Mouse (Mus musculus): ENCODE measurements around the gene Mapk10.
A peak's percentile ranks its signal among the peaks of the same experiment; 100 is the strongest.

Gene Mapk10

DNA sequence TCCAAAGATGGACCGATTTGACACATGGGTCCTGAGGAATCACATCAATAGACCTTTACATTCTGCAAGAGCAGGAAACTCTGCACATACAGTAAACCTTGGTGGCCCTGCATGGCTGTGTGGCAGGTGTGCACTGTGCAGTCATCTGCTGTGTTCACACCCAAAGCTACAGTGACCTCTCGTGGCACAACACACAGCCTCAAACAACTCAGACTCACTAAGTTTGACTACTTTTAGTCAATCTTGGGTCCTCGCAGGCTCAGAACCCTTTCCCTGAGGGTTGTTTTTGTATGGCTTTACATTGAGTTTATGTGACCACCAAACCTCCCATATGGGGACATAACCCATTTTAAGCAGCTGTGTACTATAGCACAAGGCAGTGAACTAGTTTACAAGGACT, 47.1 kb downstream of the Mapk10 start:
- DNase-seq (ENCODE audit: low spot score): no peak

DNA sequence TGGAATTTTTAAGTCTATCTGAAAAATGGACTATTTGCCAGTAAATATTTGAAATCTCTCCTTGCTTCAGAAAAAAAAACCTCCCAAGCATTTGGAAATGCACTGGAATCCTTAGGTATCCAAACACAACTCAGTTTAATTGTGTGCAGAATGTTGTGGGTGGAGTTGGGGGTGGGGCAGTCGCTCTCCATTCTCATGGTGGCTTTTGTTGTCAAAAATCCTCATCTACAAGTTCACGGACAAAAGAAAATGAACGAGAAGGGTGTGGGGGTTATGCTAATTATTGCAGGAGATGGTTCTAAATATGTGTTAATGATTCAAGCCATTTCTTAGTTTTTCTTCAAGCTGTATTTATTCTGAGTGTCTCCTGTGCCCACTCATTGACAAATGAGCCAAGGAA, 49.6 kb downstream of the Mapk10 start:
- peak; percentile 44 for DNase-seq (ENCODE audit: low spot score)

DNA sequence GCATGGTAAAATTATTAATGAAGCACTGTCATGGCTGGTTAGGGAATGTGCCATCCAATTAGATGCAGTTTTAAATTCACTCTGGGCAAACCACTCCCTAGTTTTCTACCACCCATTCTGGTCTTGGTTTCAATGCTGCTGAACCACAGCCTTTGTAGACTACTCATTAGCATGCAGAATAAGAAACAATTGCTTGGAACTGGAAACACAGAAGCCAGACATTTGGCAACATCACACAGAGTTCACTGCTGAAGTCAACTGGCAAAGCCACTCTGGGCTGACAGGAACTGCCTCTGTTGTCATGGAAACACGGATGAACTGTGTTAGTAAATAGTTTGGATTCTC, 50.0 kb downstream of the Mapk10 start:
- DNase-seq (ENCODE audit: low spot score): peak; percentile 67

DNA sequence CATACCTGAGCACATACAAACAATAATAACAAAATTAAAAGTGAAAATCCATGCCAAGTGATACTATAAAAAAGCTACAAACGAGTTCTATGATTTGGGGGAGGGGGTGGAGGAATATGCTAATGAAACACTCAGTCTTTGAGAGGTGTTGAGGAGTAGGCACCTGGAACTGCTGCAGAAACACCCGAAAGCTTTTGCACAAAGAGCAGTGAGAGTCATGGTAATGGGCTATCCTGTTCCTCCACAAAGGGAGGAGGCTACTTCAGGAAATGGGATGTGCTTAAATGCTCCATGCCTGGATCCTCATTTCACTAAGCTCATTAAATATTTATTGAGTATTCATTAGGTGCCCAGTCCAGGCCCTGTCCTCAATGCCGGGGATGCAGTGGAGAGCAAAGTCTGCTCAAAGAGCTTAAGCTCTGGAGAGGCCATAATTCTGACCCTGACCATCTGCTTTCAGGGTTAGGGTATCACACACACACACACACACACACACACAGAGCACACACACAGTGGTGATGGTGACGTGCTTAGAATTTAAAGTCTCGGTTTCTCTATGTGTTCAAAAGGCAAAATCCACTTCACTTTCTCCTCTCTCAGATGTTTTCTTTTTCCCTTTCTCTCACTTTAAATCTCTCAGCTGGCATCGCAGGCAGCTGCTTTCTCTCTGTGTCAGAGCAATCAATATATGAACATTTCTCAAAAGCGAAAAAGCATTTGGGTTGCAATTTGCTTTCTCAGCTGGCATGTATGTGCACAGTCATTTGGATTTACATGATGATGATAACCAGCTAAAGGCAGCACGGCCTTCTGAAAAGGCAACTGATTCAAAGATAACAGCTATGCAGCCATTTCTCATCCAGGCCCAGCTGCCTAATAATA, 50.6 kb downstream of the Mapk10 start:
- DNase-seq (ENCODE audit: low spot score): peak; percentile 63

DNA sequence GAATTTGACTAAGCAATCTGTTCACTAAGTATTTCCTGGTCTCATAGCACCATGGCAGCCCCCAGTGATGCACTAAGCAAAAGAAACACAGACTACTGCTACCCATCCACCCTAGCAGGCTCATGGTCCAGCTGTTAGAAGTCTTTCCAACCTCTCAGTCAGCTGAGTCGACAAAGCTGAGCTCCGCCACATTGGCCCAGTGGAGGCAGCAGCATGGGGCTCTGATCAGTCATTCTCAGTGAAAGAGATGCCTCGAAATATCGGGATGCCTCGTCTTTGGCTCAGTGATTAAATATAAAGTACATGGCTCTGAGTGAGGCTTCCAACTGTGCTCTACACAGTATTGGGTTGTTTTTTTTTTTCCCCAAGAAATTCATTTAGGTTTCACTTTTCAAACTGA, 70.2 kb downstream of the Mapk10 start:
- no peak for DNase-seq (ENCODE audit: low spot score)

DNA sequence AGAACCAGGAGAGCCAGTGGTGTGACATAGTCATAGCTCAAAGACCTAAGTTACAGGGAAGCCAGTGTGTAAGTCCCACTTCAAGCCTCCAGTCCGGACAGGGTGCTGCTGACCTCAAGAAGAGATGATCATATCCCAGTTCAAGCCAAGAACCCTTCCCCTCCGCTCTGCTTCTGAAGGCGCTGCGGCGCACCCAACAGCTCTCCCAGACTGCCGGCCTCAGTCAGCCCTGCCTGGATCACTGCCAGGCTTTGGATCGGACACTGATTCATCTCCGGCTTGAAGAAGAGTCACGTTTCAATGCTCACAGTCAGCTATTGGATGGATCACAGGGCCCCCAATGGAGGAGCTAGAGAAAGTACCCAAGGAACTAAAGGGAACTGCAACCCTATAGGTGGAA, 76.3 kb downstream of the Mapk10 start:
- DNase-seq (ENCODE audit: low spot score): no peak

DNA sequence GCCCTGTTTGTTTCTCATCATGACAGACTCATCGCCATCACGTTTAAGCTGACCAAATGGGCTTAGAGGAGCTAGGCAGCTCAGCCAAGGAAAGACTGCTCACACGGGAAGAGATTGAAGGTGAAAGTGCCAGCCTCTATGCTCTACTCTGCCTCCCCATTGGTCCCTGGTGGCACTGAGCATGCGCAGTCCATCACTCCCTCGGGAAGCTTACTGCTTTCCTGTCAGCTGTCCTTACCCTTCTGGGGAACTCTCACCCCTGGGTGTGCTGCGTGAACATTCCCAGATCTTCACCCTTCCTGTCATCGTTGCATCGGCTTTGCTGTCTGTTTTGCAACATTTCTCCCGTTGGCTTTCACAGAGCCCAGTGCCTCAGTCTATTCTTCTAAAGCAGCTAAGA, 77.5 kb downstream of the Mapk10 start:
- DNase-seq (ENCODE audit: low spot score): no peak

DNA sequence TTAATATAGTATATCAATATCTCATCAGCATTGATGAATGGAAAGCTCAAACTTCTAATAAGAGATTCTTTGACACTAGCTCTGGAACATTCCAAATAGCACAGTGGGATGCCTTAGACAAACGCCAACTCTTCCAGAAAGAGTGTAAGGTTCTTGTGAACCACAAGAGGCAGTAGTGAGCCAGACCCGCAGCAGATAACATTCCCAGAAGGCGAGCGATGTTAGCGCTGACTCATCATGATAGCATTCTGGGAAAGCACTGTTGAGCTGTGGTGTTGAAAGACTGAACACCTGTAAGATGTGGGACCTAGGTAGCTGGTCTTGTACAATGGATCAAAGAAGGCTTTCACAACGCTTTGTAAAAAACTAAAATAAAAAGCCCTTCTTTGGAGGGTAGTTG, 78.3 kb downstream of the Mapk10 start:
- DNase-seq (ENCODE audit: low spot score): peak; percentile 23

DNA sequence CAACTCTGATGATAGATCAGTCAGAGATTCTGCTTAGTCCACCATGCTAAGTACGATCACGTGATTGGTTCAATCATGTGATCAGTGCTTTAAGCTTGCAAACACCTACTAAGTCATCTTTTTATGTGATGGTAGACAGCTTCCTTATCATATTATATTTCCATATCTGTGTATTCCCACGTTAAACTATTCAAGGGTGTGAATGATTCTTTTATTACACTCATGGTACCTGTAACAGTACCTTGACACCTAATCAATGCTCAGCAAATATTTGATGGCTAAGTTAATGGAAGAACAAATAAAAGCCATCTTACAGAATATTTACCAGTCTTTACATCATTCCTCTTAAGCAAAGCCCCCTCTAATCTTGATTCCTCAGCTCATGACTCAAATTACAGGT, 91.5 kb downstream of the Mapk10 start:
- no peak for DNase-seq (ENCODE audit: low spot score)

DNA sequence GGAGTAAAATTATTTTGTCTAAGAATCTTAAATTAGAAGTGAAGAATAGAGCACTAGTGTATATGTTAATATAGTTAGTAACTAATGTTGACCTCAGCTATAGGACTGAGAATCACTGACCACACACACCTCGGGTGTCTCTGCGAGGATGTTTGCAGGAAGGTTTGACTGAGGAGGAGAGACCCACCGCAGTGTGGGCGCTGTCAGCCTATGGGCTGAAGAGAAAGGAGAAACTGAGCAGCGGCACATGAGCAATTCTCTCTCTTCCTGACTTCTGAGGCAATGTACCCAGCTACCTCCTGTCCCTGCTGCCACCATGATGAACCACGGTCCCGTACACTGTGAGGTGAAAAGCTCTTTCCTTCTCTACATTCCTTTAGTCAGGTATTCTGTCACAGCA, 95.6 kb downstream of the Mapk10 start:
- DNase-seq (ENCODE audit: low spot score): no peak

DNA sequence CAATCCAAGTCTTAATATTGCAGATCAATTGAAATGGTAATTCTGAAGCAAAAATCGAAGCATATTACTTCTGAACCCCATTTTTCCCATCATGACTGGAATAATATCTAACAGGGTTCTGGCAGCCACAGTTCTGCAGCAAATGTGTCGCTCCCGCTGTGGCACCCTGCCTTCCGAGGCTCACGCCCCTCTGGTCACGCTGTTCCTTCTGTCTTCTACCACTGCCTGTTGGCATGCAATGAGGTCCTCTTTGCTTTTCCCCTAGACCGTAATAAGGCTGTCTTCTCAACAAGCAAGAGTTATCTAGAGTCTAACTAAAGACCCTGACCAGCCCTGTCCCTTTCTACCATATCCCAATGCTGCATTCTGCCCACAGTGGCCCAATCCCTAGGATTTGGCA, 98.7 kb downstream of the Mapk10 start:
- no peak for DNase-seq (ENCODE audit: low spot score)

DNA sequence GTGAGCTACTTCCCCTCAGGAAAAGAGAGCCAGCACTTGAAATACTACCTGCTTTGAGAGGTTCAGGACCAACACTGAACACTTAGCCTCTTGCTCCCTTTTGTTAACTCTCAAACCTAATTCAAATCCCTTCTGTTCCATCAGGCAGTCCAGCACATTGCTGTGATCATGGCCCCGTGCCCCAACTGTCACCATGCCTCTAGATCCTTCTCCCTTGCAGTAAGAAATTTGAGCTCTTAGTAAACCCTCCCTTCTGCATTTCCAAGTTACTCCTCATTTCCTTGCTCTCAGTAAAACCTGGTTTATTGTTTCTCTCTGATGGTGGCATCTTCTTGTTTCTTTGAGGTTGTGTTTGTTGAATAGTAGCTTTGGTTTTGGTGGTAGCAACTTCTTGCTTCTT, 101.7 kb downstream of the Mapk10 start:
- no peak for DNase-seq (ENCODE audit: low spot score)

DNA sequence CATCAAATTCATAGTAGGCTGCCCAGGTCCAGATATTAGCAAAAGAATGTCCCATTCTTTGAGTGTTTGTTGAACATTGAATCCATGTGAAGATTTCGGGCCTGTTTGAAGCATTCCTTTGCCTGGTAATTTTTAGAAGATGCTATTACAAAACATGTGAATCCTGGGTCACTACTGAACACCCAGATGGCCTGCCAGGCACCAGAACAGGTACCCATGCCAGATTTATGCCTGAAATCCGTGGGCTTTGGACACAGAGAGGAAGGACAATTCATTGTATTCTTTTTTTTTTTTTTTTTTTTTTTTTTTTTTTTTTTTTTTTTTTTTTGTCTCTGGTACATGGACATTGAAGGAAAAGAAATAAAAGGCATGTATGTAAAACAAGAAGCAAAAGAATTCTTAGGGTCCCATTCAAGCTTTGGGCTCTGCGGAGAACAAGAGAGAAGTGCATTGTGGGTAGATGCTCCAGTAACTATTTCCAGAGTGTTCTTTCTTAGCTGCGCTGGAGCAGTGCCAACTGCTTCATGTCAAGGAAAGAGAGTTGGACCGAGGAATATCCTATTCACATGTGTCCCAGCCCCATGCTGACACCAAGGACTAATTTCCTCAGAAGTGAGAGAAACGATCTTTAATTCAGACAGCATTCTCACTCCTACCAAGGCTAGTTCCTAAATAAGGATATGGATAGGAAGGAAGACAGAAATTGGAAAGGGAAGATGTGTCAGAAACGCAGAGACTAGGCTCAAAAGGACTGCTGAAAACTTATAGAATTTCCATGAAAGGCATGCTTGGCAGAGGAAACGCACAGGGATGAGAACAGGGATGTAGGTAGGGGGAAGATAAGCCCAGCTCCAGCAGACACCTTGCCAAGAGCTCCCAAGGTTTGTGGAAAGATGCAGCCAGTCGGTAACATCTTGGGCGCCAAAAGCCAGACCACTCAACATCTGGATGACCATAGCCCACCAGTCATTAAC, 105.4 kb downstream of the Mapk10 start:
- DNase-seq (ENCODE audit: low spot score): no peak

DNA sequence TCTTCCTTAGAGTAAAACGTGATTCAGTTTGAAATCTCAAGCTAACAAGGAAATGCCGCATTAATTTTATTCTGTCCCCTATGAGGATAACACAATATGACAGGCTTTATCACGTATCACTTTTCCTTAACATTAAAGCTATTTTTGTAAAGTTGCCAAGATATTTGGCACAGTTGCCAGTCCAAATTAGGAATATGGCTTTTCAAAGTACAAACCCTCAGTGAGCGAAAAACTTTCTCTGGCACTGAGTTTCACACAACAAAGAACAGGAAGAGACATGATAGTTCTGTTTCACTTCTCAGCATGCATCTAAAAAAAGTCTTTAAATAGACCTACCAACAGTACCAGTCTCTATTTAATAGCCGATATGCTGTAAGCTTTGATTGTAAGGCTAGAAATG, 107.1 kb downstream of the Mapk10 start:
- no peak for DNase-seq (ENCODE audit: low spot score)

DNA sequence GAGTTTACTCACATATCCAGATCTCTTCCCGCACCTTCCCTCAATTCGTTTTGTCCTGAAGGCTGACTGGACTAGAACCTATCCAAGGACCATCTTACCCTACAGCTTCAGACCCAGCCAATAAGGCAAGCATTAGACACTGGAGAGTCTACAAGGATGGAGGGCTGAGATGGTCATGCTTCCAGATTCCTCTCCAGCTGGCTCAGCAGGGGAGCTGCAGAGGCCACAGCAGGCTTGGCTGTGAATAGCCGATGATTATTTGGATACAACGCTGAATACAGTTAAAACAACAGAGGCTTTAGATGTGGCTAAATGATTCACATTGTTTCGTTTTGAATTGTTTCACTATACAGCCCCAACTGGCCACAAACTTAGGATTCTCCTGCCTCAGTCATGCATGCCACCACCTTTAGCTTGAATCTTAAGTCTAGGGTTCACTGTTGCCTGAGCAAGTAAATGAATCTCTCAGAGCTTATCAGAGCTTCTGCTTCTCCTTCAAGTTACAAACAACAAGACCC, 108.2 kb downstream of the Mapk10 start:
- DNase-seq (ENCODE audit: low spot score): no peak

DNA sequence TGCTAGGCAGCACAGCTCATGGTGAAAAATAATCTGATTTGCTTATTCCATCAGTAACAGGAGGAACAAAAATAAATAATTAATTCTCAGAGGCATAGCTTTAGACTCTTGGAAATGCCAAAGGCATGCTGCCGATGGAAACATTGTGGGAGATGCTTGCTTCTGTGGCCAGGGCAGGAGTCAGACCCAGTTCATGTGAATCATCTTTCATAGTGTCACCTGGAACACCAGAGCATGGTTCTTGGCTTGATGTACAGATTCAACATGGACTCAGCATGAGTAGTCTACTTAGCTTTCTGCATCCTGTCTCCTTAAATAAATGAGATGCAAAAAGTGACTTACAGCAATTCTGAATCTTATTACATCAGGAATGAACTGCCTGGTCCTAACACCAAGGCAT, 109.0 kb downstream of the Mapk10 start:
- DNase-seq (ENCODE audit: low spot score): no peak

DNA sequence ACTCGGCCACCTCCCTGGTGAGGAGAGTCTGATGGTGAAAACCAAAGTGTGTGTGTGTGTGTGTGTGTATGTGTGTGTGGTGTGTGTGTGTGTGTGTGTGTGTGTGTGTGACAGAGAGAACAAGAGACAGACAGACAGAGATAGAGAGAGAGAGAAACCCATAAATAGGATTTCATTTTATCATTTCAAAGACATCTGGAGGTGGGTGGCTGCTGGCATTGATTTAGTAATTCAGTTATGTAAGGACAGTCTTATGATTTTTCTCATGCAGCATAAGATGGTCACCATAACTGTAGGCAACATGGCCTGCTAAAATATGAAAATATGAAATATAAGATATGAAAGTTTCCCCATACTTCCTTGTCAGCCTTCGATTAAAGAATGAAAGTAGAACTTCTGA, 117.0 kb downstream of the Mapk10 start:
- DNase-seq (ENCODE audit: low spot score): no peak

DNA sequence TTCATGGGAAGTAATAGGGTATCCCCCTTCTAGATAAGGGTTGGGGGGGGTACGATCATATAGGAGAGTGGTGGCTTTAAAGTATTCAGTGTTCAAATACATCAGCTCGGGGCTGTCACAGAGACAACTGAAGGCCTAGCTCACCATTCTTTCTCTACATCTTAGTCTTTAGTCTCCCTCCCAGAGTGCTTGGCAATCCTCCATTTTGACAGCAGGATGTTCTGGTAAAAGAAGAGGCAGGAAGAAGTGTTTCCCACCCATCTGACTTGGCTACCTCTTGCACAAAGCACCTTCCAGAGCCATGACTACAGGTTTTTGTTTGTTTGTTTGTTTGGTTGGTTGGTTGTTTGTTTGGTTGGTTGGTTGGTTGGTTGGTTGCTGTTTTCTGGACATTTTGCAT, 125.3 kb downstream of the Mapk10 start:
- DNase-seq (ENCODE audit: low spot score): no peak

DNA sequence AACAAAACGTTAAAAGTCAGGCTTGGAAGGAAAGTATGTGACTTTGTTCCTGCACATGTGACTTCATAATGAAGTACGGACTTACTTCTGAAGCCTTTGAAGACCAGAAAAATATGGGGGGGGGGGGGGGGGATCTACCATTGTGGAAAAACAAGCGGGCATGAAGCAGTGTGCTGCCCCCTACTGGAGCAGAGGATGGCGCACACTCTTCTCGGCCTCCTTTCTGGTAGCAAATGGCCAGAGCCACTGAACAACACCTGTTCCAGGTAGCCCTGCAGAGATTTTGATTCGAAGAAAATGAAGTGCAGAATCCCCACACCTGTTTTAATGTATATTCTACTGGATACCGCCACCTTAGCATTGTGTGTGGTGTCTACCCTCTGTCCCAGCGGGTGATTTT, 135.7 kb downstream of the Mapk10 start:
- DNase-seq (ENCODE audit: low spot score): no peak

DNA sequence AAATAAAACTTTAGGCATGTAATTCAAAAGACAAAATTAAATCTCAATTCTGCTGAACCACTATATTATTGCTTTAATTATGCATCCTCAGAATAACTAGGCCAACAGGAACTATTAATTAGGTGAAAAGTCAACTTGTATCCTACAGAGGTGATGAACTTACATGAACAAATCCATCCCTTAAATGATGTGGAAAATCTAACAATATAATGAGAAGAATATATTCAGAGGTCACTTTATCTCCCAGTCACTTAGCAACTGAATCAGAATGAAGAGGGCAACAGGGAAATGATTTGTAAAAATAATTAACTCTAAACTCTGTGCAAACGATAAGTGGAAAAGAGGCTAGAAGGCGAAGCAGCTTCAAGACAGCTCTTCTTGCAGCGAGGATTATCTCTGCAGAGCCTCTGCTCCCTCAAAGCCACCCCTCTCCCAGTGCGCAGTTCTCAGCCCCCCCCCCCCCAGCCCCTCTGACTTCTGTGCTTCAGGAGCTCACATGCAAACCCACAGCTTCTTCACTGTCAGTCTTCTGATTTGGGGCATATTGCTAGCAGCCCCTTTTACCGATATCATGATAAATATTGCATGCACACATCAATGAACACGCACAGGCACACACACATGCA, 138.8 kb downstream of the Mapk10 start:
- DNase-seq (ENCODE audit: low spot score): no peak

DNA sequence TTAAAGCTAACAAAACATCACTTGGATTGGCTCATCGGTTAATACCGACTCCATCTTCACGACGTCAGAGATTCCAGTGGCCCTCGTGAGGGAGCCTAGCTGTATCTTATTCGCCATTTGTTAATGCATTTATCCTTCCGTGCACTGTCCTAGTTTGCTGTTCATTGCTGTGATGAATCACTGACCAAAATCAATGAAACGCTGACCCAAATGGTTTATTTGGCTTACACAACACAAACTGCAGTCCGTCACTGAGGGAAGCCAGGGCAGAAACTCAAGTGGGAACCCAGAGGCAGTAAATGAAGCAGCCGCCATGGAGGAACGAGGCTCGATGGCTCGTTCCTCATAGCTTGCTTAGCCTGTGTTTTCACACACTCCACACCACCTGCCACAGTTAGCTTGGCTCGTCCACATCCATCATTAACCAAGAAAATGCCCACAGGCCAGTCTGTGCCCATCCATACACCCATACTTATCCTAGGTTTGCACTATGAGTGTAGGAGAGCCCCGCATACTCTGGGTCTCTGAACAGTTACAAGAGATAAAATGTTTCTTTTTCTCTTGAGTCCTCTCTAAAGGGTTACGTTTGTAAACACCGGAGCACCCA, 140.0 kb downstream of the Mapk10 start:
- no peak for DNase-seq (ENCODE audit: low spot score)

DNA sequence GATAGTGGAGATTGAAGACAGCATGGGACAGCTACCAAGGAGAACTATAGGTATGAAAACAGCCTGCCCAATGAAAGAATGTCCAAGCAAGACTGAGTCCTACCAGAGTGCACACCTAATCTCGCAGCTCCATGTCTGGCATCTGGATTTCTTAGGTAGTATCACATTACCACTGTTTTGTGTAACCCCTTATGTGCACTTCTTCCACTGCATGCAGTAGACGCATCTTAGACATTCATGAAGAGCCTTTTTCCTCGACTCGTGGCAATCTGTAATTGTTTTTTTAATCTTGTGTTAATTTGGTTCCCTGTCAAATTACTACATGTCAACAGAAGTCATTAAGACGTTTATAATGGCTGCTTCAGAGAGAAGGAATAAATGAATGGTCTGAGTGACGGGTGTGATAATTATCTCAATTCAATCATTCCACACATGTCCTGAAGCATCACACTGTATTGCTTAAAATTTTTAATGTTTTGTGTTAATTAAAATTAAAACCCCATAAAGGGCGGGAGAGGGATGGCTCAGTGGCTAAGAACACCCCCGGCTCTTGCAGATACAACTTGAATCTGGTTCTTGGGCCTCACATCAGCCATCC, 160.7 kb downstream of the Mapk10 start:
- DNase-seq (ENCODE audit: low spot score): no peak
